Mouse (Mus musculus): ENCODE measurements around the gene Fgf9.

Gene Fgf9

GRCm38 (mm10) chr14:58089486-58089885, 19.1 kb downstream of the Fgf9 start:
- DNase-seq (ENCODE audit: low spot score in 2 of 2), result no peak

GRCm38 (mm10) chr14:58091321-58091720, 21.0 kb downstream of the Fgf9 start:
- no peak for DNase-seq (ENCODE audit: low spot score in 2 of 2)

- DNase-seq (ENCODE audit: low spot score in 2 of 2), result no peak
Measured at GRCm38 (mm10) chr14:58099599-58099998, 29.3 kb downstream of the Fgf9 start.

- no peak for DNase-seq (ENCODE audit: low spot score in 2 of 2)
Measured at GRCm38 (mm10) chr14:58101298-58101697, 31.0 kb downstream of the Fgf9 start.

- no peak for DNase-seq (ENCODE audit: low spot score in 2 of 2)
Measured at GRCm38 (mm10) chr14:58104266-58104665, 33.9 kb downstream of the Fgf9 start.

GRCm38 (mm10) chr14:58105596-58105995, 35.2 kb downstream of the Fgf9 start:
- no peak for DNase-seq (ENCODE audit: low spot score in 2 of 2)

GRCm38 (mm10) chr14:58109601-58110000, 39.3 kb downstream of the Fgf9 start:
- no peak for DNase-seq (ENCODE audit: low spot score in 2 of 2)

- no peak for DNase-seq (ENCODE audit: low spot score in 2 of 2)
Measured at GRCm38 (mm10) chr14:58111562-58111961, 41.2 kb downstream of the Fgf9 start.

- DNase-seq (ENCODE audit: low spot score in 2 of 2), result no peak
Measured at GRCm38 (mm10) chr14:58112341-58112740, 42.0 kb downstream of the Fgf9 start.

GRCm38 (mm10) chr14:58113180-58113579, 42.8 kb downstream of the Fgf9 start:
- DNase-seq (ENCODE audit: low spot score in 2 of 2), result no peak

GRCm38 (mm10) chr14:58114146-58114545, 43.8 kb downstream of the Fgf9 start:
- DNase-seq (ENCODE audit: low spot score in 2 of 2), result no peak

GRCm38 (mm10) chr14:58124625-58125024, 54.3 kb downstream of the Fgf9 start:
- DNase-seq (ENCODE audit: low spot score in 2 of 2), result no peak

GRCm38 (mm10) chr14:58126508-58126907, 56.2 kb downstream of the Fgf9 start:
- DNase-seq (ENCODE audit: low spot score in 2 of 2), result peak in 1 of 2 experiments; percentile 43

GRCm38 (mm10) chr14:58139506-58140055, 69.2 kb downstream of the Fgf9 start:
- DNase-seq (ENCODE audit: low spot score in 2 of 2), result no peak

GRCm38 (mm10) chr14:58149637-58150470, 79.5 kb downstream of the Fgf9 start:
- DNase-seq (ENCODE audit: low spot score in 2 of 2), result no peak

GRCm38 (mm10) chr14:58150471-58150855, 80.1 kb downstream of the Fgf9 start:
- DNase-seq (ENCODE audit: low spot score in 2 of 2), result no peak

GRCm38 (mm10) chr14:58152110-58152509, 81.8 kb downstream of the Fgf9 start:
- DNase-seq (ENCODE audit: low spot score in 2 of 2), result no peak

GRCm38 (mm10) chr14:58153470-58154416, 83.4 kb downstream of the Fgf9 start:
- DNase-seq (ENCODE audit: low spot score in 2 of 2), result no peak

GRCm38 (mm10) chr14:58160624-58161023, 90.3 kb downstream of the Fgf9 start:
- DNase-seq (ENCODE audit: low spot score in 2 of 2), result no peak

Data from right cerebral cortex, postnatal 36 days (tissue).